Mouse (Mus musculus) G1E (cell line): Measurements from ENCODE around the gene Fkbp1a. TPM values are rescaled to one million over a fixed set of nuclear protein-coding genes. Genes with fewer than 3 reads are reported as not detected.
A peak's percentile ranks its signal among the peaks of the same experiment; 100 is the strongest.

Experiments
- ATAC-seq: 2 replicates; pipeline ENCODE4 v1.8.0; 2016; ENCODE audit warnings: mild to moderate bottlenecking; ENCODE audit not compliant: insufficient number of reproducible peaks, poor library complexity, low FRiP score, severe bottlenecking; ENCODE audit errors: extremely low read depth
- DNase-seq: peaks from one replicate; pipeline ENCODE4 v3.0.0; 2012; ENCODE audit warnings: low spot score
- H3K27me3 ChIP-seq: 2 replicates; pipeline ENCODE4 v1.6.1; 2012; ENCODE audit warnings: mild to moderate bottlenecking, low read length, inconsistent platforms; ENCODE audit not compliant: insufficient read depth
- H3K36me3 ChIP-seq: replicated peaks from 2 replicates; pipeline ENCODE3; 2012; ENCODE audit warnings: mild to moderate bottlenecking, inconsistent platforms
- H3K4me1 ChIP-seq: 2 replicates; pipeline ENCODE4 v1.6.1; 2012; ENCODE audit warnings: low read depth, low read length, inconsistent platforms, mixed read lengths; ENCODE audit not compliant: insufficient read depth
- H3K4me3 ChIP-seq: 2 replicates; pipeline ENCODE4 v1.5.1; 2012; ENCODE audit warnings: low read depth, mild to moderate bottlenecking, inconsistent platforms, low read length, moderate library complexity, mixed read lengths
- H3K9me3 ChIP-seq: replicated peaks from 2 replicates; pipeline ENCODE4 v1.6.1; 2012; ENCODE audit warnings: inconsistent platforms
- CTCF ChIP-seq: IDR thresholded peaks from 2 replicates; pipeline ENCODE4 v1.5.1; 2012; ENCODE audit warnings: low read depth, low read length, inconsistent platforms, mixed read lengths
- GATA1 ChIP-seq: IDR thresholded peaks from 2 replicates; pipeline ENCODE4 v1.6.1; 2012; ENCODE audit warnings: borderline replicate concordance, low read length, inconsistent platforms, mixed read lengths
- GATA2 ChIP-seq: IDR thresholded peaks from 2 replicates; pipeline ENCODE4 v1.6.1; 2012; ENCODE audit warnings: low read depth, low read length, inconsistent platforms, borderline replicate concordance
- POLR2AphosphoS5 ChIP-seq: IDR thresholded peaks from 2 replicates; pipeline ENCODE4 v1.6.1; 2012; ENCODE audit warnings: low read depth, low read length, inconsistent platforms; ENCODE audit not compliant: insufficient replicate concordance
- TAL1 ChIP-seq: conservative IDR thresholded peaks from 2 replicates; pipeline ENCODE4 v1.6.1; 2012; ENCODE audit warnings: low read depth, low read length, inconsistent platforms, mixed read lengths
- polyA plus RNA-seq: library from polyadenylated mRNA; stranded (reverse); fragments of >175 nt; gene quantifications from 2 replicates; pipeline ENCODE4 v1.2.3, GENCODE M21; 2012
- total RNA-seq, 2 experiments: library from RNA; stranded (forward) in 1 of 2; stranded (reverse) in 1 of 2; fragments of 200-1000 nt in 1 of 2; fragments of >200 nt in 1 of 2; fragmentation: Nextera tagmentation in 1 of 2; gene quantifications; 2 replicates each; pipeline ENCODE4 v1.2.3; 2014 to 2017

Fkbp1a gene
- total and polyA plus RNA-seq, 3 experiments, result 20.3 to 184 (median 96.4) TPM

DNA sequence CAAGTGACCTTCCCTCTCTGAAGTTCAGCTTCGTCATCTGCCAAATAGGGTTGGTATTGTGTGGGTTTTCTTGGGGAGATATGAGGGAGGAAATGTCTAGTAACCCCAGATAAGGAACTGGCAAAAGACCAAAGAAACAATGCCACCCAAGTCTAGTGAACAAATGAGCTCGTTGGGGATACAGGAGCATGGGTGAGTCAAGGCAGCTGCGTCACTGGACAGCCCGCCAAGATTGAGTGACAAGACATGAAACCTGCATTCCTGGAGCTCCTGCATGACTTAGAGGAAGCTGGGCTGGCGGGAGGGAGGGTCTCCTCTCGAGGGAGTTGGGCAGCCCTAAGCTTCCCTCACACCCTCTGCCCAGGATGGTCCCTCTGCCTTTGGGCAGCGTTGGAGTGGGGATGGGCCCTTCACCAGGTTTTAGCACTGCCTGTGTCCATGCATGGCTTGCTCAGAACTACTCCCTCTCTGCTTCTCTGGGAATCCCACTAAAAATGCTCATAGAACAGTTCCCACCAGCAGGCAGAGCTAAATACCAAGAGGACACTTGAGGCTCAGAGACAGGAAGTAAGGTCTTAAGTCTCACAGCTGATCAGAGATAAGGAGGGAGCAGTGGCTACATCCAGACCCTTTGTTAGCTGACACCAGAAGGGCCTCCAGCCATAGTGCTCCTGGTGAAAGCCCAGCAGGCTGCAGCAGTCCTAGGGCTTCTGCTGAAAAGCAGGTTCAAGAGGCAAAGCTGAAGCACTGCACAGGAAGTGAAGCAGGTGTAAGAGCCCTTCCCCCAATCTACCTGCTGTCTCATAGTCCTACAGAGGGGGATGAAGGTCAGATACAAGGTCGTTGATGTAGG, 11.7 kb upstream of the Fkbp1a start:
- peaks cover 68% of the 10 kb centered on the region for H3K4me1 ChIP-seq
- H3K9me3 ChIP-seq, result no peaks in the 10 kb centered on the region
- no peaks in the 10 kb centered on the region for H3K36me3 ChIP-seq
- TF ChIP-seq POLR2AphosphoS5 (no peak), GATA2 (no peak), TAL1 (no peak; the same call in 1 of the 2 replicates), CTCF (no peak), GATA1 (no peak)
- peak; percentile 48 for DNase-seq
- peaks cover 46% of the 10 kb centered on the region for H3K27me3 ChIP-seq
- peak; percentile 65 for ATAC-seq
- peak overlapping the region; percentile 28; the same call in 1 of the 2 replicates for H3K4me3 ChIP-seq

DNA sequence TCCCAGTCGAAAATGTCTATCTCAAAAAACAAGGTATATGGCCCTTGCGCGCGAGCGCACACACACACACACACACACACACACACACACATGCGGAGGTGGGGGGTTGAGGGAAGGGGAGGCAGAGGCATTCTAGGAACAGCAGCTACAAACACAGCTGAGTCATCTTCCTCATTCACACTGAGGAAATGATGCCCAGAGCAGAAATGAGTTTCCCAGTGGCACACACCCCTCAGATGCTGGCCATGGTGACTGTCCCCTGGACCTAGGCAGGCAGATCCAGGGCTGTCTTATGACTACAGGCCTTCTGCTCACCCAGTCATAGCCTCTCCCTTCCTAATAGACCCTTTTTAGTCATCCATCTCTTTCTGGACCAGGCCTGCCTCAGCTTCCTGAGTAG, 8.7 kb upstream of the Fkbp1a start:
- H3K4me3 ChIP-seq, result peak overlapping the region; percentile 13; the same call in 1 of the 2 replicates
- no peaks in the 10 kb centered on the region for H3K9me3 ChIP-seq
- DNase-seq (peak; percentile 58), ATAC-seq (peak; percentile 46)
- no peak for TF ChIP-seq GATA2
- TF ChIP-seq POLR2AphosphoS5, result no peak
- no peak for TF ChIP-seq GATA1
- TF ChIP-seq TAL1, result no peak
- TF ChIP-seq CTCF, result no peak
- H3K36me3 ChIP-seq, result no peaks in the 10 kb centered on the region
- peaks cover 65% of the 10 kb centered on the region for H3K4me1 ChIP-seq
- H3K27me3 ChIP-seq, result peaks cover 28% of the 10 kb centered on the region

DNA sequence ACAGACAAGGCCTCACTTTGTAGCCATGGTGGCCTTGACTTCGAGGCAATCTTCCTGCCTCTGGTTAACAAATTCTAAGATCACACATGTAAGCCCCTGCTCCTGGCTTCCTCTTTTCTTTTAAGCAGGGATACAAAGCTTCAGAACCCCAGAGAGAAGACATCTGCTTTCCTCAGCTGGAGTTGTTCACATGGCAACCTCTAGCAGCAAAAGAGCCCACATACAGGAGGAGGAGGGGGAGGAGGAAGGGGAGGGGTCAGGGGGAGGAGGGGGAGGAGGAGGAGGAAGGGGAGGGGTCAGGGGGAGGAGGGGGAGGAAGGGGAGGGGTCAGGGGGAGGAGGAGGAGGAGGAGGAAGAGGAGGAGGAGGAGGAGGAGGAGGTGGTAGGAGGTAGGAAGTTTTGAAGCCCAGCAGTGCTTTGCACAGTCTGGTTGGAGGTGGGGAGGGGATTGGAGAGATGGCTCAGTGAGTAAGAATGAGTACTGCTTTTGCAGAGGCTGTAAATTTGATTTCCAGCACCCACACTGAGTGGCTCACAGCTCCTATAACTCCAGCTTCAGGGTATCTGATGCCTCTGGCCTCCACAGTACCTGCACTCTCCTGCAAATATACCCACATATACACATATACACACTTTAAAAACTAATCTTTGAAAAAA, 6.2 kb upstream of the Fkbp1a start:
- no peaks in the 10 kb centered on the region for H3K9me3 ChIP-seq
- TF ChIP-seq GATA2 (no peak), CTCF (no peak), TAL1 (no peak), POLR2AphosphoS5 (no peak), GATA1 (no peak)
- H3K4me1 ChIP-seq, result peaks cover 48% of the 10 kb centered on the region
- H3K27me3 ChIP-seq, result peaks cover 30% of the 10 kb centered on the region
- ATAC-seq, result peak; percentile 30; the same call in 1 of the 2 replicates
- no peak overlapping the region for H3K4me3 ChIP-seq
- no peaks in the 10 kb centered on the region for H3K36me3 ChIP-seq
- DNase-seq, result peak; percentile 40

- TF ChIP-seq CTCF, result no peak
- TF ChIP-seq GATA1, result no peak
- no peak for TF ChIP-seq GATA2
- TF ChIP-seq POLR2AphosphoS5, result no peak
- TF ChIP-seq TAL1, result no peak
- Histone ChIP-seq H3K4me1 (peaks cover 49% of the 10 kb centered on the region), H3K9me3 (no peaks in the 10 kb centered on the region), H3K27me3 (peaks cover 31% of the 10 kb centered on the region), H3K36me3 (no peaks in the 10 kb centered on the region), H3K4me3 (no peak overlapping the region)
- no peak for DNase-seq
- no peak for ATAC-seq
Measured at GRCm38 (mm10) chr2:151536618-151536974, 5.7 kb upstream of the Fkbp1a start.

DNA sequence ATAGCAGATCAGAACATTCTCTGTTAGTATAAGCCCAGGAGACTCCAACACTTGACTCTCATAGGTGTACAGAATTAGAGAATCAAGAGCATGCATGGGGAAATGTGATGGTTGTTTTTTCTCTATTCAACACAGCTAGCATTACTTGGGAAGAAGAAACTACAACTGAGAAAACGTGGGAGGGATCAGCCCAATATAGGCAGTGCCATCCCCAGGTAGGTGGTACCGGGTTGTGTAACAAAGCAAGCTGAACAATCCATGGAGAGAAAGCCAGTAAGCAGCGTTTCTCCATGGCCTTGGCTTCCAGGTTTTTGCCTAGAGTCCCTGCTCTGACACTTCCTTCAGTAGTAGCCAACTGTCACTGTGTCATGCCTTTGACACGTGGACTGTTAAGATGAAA, 3.6 kb upstream of the Fkbp1a start:
- ATAC-seq (no peak), DNase-seq (no peak)
- Histone ChIP-seq H3K4me3 (no peak overlapping the region), H3K27me3 (peaks cover 34% of the 10 kb centered on the region), H3K4me1 (peaks cover 45% of the 10 kb centered on the region), H3K36me3 (peaks cover 2% of the 10 kb centered on the region), H3K9me3 (peaks cover 3% of the 10 kb centered on the region; the same call in 1 of the 2 replicates)
- no peak for TF ChIP-seq TAL1
- TF ChIP-seq POLR2AphosphoS5, result no peak
- TF ChIP-seq GATA2, result no peak
- TF ChIP-seq GATA1, result no peak
- no peak for TF ChIP-seq CTCF

GRCm38 (mm10) chr2:151543063-151543895, 996 bp downstream of the Fkbp1a start:
- Histone ChIP-seq H3K27me3 (peaks cover 25% of the 10 kb centered on the region), H3K4me3 (peak overlapping the region; percentile 81), H3K36me3 (peaks cover 45% of the 10 kb centered on the region), H3K4me1 (peaks cover 39% of the 10 kb centered on the region), H3K9me3 (peaks cover 3% of the 10 kb centered on the region; the same call in 1 of the 2 replicates)
- TF ChIP-seq TAL1 (no peak), CTCF (no peak), POLR2AphosphoS5 (no peak), GATA2 (no peak), GATA1 (no peak)
- DNase-seq (no peak), ATAC-seq (no peak)
